Mouse (Mus musculus) CH12.LX (cell line): ENCODE measurements around the gene Gm20388.

Experiments used
- CTCF ChIP-seq, 2 experiments: IDR thresholded peaks in 1 of 2; conservative IDR thresholded peaks in 1 of 2; 2 replicates each; pipeline ENCODE4 v1.5.1; 2011 to 2012; ENCODE audit warnings: low read depth in 2 of 2, low read length in 2 of 2, improper control_type of control experiment in 1 of 2, inconsistent platforms in 1 of 2, mild to moderate bottlenecking in 1 of 2, moderate library complexity in 1 of 2
- ELF1 ChIP-seq: IDR thresholded peaks from 2 replicates; pipeline ENCODE4 v1.6.1; 2014; ENCODE audit warnings: low read depth, mild to moderate bottlenecking, inconsistent platforms, low read length, improper control_type of control experiment
- EP300 ChIP-seq: IDR thresholded peaks from 2 replicates; pipeline ENCODE4 v1.6.1; 2011; ENCODE audit warnings: low read length, improper control_type of control experiment
- HCFC1 ChIP-seq: IDR thresholded peaks from 2 replicates; pipeline ENCODE4 v1.6.1; 2012; ENCODE audit warnings: low read depth, mild to moderate bottlenecking, inconsistent platforms, low read length, improper control_type of control experiment
- IRF4 ChIP-seq: IDR thresholded peaks from 2 replicates; pipeline ENCODE4 v1.6.1; 2014; ENCODE audit warnings: low read depth, mild to moderate bottlenecking, inconsistent platforms, low read length, improper control_type of control experiment
- NELFE ChIP-seq: IDR thresholded peaks from 2 replicates; pipeline ENCODE4 v1.6.1; 2011; ENCODE audit warnings: low read depth, low read length, improper control_type of control experiment
- POLR2A ChIP-seq: IDR thresholded peaks from 2 replicates; pipeline ENCODE4 v1.6.1; 2011; ENCODE audit warnings: low read depth, mild to moderate bottlenecking, improper control_type of control experiment, low read length
- TBP ChIP-seq: conservative IDR thresholded peaks from 2 replicates; pipeline ENCODE4 v1.6.1; 2011; ENCODE audit warnings: low read depth, low read length, improper control_type of control experiment
- UBTF ChIP-seq: IDR thresholded peaks from 2 replicates; pipeline ENCODE4 v1.6.1; 2012; ENCODE audit warnings: low read depth, mild to moderate bottlenecking, inconsistent platforms, low read length, improper control_type of control experiment, moderate library complexity
- ZMIZ1 ChIP-seq: IDR thresholded peaks from 2 replicates; pipeline ENCODE4 v1.6.1; 2012; ENCODE audit warnings: low read depth, mild to moderate bottlenecking, inconsistent platforms, low read length, improper control_type of control experiment

GRCm38 (mm10) chr8:122935912-122936311, 3025.3 kb downstream of the Gm20388 start:
- TF ChIP-seq UBTF (no peak), ZMIZ1 (no peak), ELF1 (no peak), CTCF (conservative IDR thresholded peaks at IDR 0.05 in 1 of 2, IDR thresholded peaks at IDR 0.05 in 1 of 2; ENCODE audit: low read depth in 2 of 2, low read length in 2 of 2) (no peak), POLR2A (no peak), NELFE (no peak), TBP (no peak), EP300 (no peak), IRF4 (no peak), HCFC1 (no peak)
